Mouse (Mus musculus) c-Kit-negative CD71-positive TER-119-positive erythroid progenitor cells, embryonic 14.5 days (primary cell): ENCODE data around the gene Tfap4.
"Not testable (repeated sequence)": the region's sequence is repeated elsewhere in the genome, so short reads cannot be mapped to it uniquely, and the experiment has no call there.

ENCODE experiments used
- DNase-seq: peaks from one replicate; pipeline ENCODE4 v3.0.0-alpha.2; 2013; ENCODE audit warnings: low read depth, low spot score

Gene Tfap4

GRCm38 (mm10) chr16:4592909-4593875, 33.5 kb upstream of the Tfap4 start:
- DNase-seq, result no peak

- DNase-seq, result no peak
Observed at GRCm38 (mm10) chr16:4590236-4590635, 30.6 kb upstream of the Tfap4 start.

GRCm38 (mm10) chr16:4587516-4588210, 28.0 kb upstream of the Tfap4 start:
- DNase-seq, result no peak

- DNase-seq, result peak; percentile 95
Observed at GRCm38 (mm10) chr16:4586531-4587123, 27.0 kb upstream of the Tfap4 start.

- no peak for DNase-seq
Observed at GRCm38 (mm10) chr16:4585642-4586530, 26.2 kb upstream of the Tfap4 start.

- no peak for DNase-seq
Observed at GRCm38 (mm10) chr16:4584438-4584837, 24.8 kb upstream of the Tfap4 start.

- DNase-seq, result no peak
Observed at GRCm38 (mm10) chr16:4583807-4584206, 24.2 kb upstream of the Tfap4 start.

- not testable (repeated sequence) for DNase-seq
Observed at GRCm38 (mm10) chr16:4581179-4581578, 21.5 kb upstream of the Tfap4 start.

GRCm38 (mm10) chr16:4578630-4579029, 19.0 kb upstream of the Tfap4 start:
- no peak for DNase-seq

- DNase-seq, result no peak
Observed at GRCm38 (mm10) chr16:4576873-4577272, 17.2 kb upstream of the Tfap4 start.

GRCm38 (mm10) chr16:4576038-4576437, 16.4 kb upstream of the Tfap4 start:
- no peak for DNase-seq

GRCm38 (mm10) chr16:4570737-4571136, 11.1 kb upstream of the Tfap4 start:
- DNase-seq, result no peak

- DNase-seq, result no peak
Observed at GRCm38 (mm10) chr16:4567912-4568311, 8.3 kb upstream of the Tfap4 start.

GRCm38 (mm10) chr16:4560145-4560952, 695 bp upstream of the Tfap4 start:
- no peak for DNase-seq

GRCm38 (mm10) chr16:4558980-4559631, 548 bp downstream of the Tfap4 start:
- DNase-seq, result no peak

GRCm38 (mm10) chr16:4558384-4558979, 1.2 kb downstream of the Tfap4 start:
- DNase-seq, result peak; percentile 78

- DNase-seq, result no peak
Observed at GRCm38 (mm10) chr16:4557949-4558348, 1.7 kb downstream of the Tfap4 start.

- DNase-seq, result no peak
Observed at GRCm38 (mm10) chr16:4557085-4557484, 2.6 kb downstream of the Tfap4 start.

- DNase-seq, result no peak
Observed at GRCm38 (mm10) chr16:4555555-4555954, 4.1 kb downstream of the Tfap4 start.
